Mouse (Mus musculus) B cell, adult 67 days (primary cell): ENCODE results near the gene 2610301B20Rik. TPM values are rescaled to one million over a fixed set of nuclear protein-coding genes. Genes with fewer than 3 reads are reported as not detected.

Source experiments
- total RNA-seq, 2 experiments: library from RNA; stranded (reverse); gene quantifications; 4 replicates each; pipeline ENCODE4 v1.2.4; 2023

The 2610301B20Rik gene
- total RNA-seq: 1 to 10 TPM; 3.9 to 4.4 TPM

GRCm38 (mm10) chr4:10873920-10874665 is at the start of gene 2610301B20Rik:
Gene 2610301B20Rik, plus strand, starts transcription at chr4:10874498.

